Mouse (Mus musculus): ENCODE measurements at regions not wholly inside any gene's neighbourhood (a gene's known extent, or its start where the extent isn't known, plus 50 kb on each side); places are given as distances from the start of the nearest gene placed in this dataset.

DNA sequence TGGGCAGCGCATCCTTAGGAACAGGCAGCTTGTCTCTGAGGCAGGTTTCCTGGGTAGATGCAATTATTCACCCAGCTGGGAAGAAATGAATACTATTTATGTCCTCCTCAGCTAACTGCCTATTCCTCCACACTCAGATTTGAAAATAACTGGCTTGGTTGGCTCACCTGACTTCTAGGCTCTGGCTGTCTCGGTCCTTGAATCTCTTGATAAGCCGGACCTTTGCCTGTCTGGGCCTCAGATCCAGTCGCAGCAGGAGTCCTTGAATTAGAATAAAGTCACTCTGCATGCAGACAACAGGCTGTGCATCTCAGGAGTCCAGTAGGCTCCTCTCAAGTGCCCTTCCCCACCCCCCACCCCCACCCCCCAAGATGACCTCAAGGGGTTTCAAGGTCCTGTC lies 108.7 kb upstream of the Arhgap5 start:
- no peak for TF ChIP-seq POLR2A (IDR thresholded peaks at IDR 0.05; ENCODE audit: borderline replicate concordance, extremely low read depth, insufficient read depth, insufficient read length, poor library complexity, severe bottlenecking)
- TF ChIP-seq CTCF (IDR thresholded peaks at IDR 0.05; ENCODE audit: borderline replicate concordance, extremely low read depth, insufficient read depth, insufficient read length) = no peak

Data from brain, embryonic 14.5 days (tissue).